Mouse (Mus musculus) embryonic facial prominence, embryonic 11.5 days (tissue): ENCODE measurements around the gene Kif1bp. TPM values are rescaled to one million over a fixed set of nuclear protein-coding genes. Genes with fewer than 3 reads are reported as not detected.

Experiments used
- ATAC-seq: fragments of 200-750 bp; cut with Nextera tagmentation; replicated peaks from 2 replicates; pipeline ENCODE4 v1.8.0; 2017; ENCODE audit warnings: low read depth; ENCODE audit not compliant: insufficient number of reproducible peaks, low FRiP score, low TSS enrichment
- DNase-seq: peaks from one replicate; pipeline ENCODE4 v3.0.0-alpha.2; 2015; ENCODE audit warnings: low spot score
- H3K27ac ChIP-seq: fragments of 300-500 bp; sonication (generic); replicated peaks from 2 replicates; pipeline ENCODE4 v1.5.1; 2014; ENCODE audit warnings: mild to moderate bottlenecking, low read depth, low read length, control low read depth
- H3K27me3 ChIP-seq: fragments of 300-500 bp; sonication (generic); 2 replicates; pipeline ENCODE4 v1.6.1; 2014; ENCODE audit warnings: mild to moderate bottlenecking, low read length, moderate library complexity, mixed read lengths; ENCODE audit not compliant: control insufficient read depth, insufficient read depth
- H3K36me3 ChIP-seq: fragments of 300-500 bp; sonication (generic); replicated peaks from 2 replicates; pipeline ENCODE4 v1.6.1; 2014; ENCODE audit warnings: low read depth, mild to moderate bottlenecking, low read length, moderate library complexity, mixed read lengths; ENCODE audit not compliant: control insufficient read depth, insufficient read depth
- H3K4me1 ChIP-seq: fragments of 300-500 bp; sonication (generic); 2 replicates; pipeline ENCODE4 v1.6.1; 2014; ENCODE audit warnings: low read length, mixed read lengths; ENCODE audit not compliant: control insufficient read depth, insufficient read depth
- H3K4me2 ChIP-seq: fragments of 300-500 bp; sonication (generic); 2 replicates; pipeline ENCODE4 v1.6.1; 2014; ENCODE audit warnings: low read depth, mild to moderate bottlenecking, control low read depth, low read length, moderate library complexity
- H3K4me3 ChIP-seq: fragments of 300-500 bp; sonication (generic); 2 replicates; pipeline ENCODE4 v1.5.1; 2014; ENCODE audit warnings: low read depth, low read length, control low read depth
- H3K9ac ChIP-seq: fragments of 300-500 bp; sonication (generic); replicated peaks from 2 replicates; pipeline ENCODE4 v1.6.1; 2014; ENCODE audit warnings: mild to moderate bottlenecking, control low read depth, low read length
- H3K9me3 ChIP-seq: fragments of 300-500 bp; sonication (generic); replicated peaks from 2 replicates; pipeline ENCODE4 v1.6.1; 2016; ENCODE audit warnings: mild to moderate bottlenecking, low read length, inconsistent platforms, mixed read lengths; ENCODE audit not compliant: control insufficient read depth
- whole genome bisulfite sequencing: fragments of 180-500 bp; shearing (Covaris S2); extraction: QIAGEN DNeasy Blood & Tissue Kit; methylation state at CpG from one replicate; pipeline ENCODE4 v1.1.7; 2014; 5-methylcytosine and 5-hydroxymethylcytosine counted together
- polyA plus RNA-seq: library from polyadenylated mRNA; unstranded; fragments of >200 nt; fragmentation: Nextera tagmentation; extraction: Ambion mirVana; gene quantifications from 2 replicates; pipeline ENCODE4 v1.2.1, GENCODE M21; 2014

The Kif1bp gene
- polyA plus RNA-seq, 1 experiment from 2014 or later = 48.5 TPM

DNA sequence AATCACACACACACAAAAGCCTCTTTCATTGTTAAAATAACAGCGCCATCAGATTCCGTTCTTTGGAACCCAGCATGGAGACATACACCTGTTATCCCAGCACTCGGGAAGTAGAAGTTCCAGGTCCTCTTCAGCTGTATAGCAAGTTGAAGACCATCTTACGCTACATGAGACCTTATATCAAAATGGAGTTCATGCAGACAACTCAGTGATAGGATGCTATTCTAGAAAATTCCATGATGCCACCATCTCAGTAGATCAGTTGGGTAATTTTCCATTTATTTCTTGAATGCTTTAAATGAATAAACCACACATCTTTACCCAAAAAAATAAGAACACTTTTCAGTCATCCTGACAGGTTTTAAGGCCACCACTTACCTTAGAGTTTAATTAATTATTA is 71.2 kb downstream of the Kif1bp start:
- no peak overlapping the region for H3K4me3 ChIP-seq
- H3K9me3 ChIP-seq = no peaks in the 10 kb centered on the region
- no peaks in the 10 kb centered on the region for H3K27me3 ChIP-seq
- no peak overlapping the region for H3K4me2 ChIP-seq
- DNase-seq (no peak), ATAC-seq (no peak)
- H3K9ac ChIP-seq = no peak overlapping the region
- H3K36me3 ChIP-seq = no peaks in the 10 kb centered on the region
- no peak overlapping the region for H3K27ac ChIP-seq
- H3K4me1 ChIP-seq = no peaks in the 10 kb centered on the region
- WGBS = 84% methylated on average over 4 of the region's 4 CpGs

DNA sequence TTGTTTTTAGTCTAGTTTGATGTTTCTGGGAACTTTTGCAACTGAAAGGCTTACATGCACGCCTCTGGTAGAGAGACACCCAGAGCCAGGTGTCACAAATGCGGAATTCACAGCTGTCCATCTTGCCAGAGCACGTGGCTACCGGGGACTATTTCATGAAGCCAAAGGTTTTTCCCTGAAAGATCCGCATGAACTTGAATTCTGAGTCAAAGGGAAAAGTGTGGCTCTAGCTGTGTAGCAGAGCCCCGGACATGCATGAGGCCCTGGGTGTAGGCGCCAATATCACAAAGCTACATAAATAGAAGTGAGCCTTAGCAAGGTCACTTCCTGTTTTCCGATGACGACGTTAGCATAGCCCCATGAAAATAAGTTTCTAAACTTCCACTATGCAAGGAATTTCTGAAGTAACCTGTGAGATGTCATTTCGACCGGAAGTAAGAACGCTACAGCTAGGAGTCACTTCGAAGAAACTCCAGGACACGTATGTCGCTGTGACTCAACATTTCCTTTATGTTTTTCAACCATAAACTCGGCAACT is 72.2 kb downstream of the Kif1bp start:
- H3K27me3 ChIP-seq = no peaks in the 10 kb centered on the region

DNA sequence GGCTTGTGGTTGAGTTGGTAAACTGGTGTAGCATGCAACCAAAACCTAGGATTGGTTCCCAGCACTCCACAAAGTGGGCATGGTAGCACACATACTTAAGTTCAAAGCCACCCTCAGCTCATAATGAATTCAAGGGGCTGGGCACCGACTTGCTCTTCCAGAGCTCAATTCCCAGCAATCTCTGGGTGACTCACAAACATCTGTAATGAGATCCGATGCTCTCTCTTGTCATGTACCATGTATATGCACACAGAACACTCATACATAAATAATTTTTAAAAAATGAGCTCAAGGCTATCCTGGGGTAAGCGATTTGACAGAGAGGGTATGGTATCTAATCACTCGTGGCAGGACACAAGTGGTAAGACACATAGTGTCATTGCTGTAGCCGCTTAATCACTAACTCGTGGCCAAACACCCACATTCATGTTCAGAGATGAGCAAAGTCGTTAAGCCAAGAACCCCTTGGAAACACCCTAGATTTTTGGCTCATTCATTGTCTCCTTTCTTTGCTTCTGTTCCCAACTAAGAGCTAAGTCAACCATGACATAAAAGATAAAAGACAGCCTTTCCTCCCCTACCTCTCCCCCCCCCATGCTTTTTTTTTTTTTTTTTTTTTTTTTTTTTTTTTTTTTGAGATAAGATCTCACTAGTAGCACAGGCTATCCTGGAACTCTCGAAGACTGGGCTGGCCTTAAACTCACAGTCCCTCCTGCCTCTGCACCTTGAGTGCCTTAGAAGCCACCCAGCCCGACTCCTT is 72.9 kb downstream of the Kif1bp start:
- Histone ChIP-seq H3K27ac (no peak overlapping the region), H3K27me3 (no peaks in the 10 kb centered on the region), H3K9me3 (no peaks in the 10 kb centered on the region), H3K36me3 (no peaks in the 10 kb centered on the region), H3K9ac (no peak overlapping the region), H3K4me2 (no peak overlapping the region), H3K4me3 (no peak overlapping the region), H3K4me1 (no peaks in the 10 kb centered on the region)
- ATAC-seq = no peak
- 84% methylated on average over 9 of the region's 9 CpGs for WGBS
- DNase-seq = no peak

More for the DNA sequence above, 72.2 kb downstream of the Kif1bp start:
- Histone ChIP-seq H3K4me1 (no peaks in the 10 kb centered on the region), H3K27ac (no peak overlapping the region), H3K9ac (no peak overlapping the region), H3K4me2 (no peak overlapping the region), H3K9me3 (no peaks in the 10 kb centered on the region), H3K4me3 (no peak overlapping the region), H3K36me3 (no peaks in the 10 kb centered on the region)
- 82% methylated on average over 17 of the region's 17 CpGs for whole genome bisulfite sequencing
- DNase-seq = no peak
- no peak for ATAC-seq

DNA sequence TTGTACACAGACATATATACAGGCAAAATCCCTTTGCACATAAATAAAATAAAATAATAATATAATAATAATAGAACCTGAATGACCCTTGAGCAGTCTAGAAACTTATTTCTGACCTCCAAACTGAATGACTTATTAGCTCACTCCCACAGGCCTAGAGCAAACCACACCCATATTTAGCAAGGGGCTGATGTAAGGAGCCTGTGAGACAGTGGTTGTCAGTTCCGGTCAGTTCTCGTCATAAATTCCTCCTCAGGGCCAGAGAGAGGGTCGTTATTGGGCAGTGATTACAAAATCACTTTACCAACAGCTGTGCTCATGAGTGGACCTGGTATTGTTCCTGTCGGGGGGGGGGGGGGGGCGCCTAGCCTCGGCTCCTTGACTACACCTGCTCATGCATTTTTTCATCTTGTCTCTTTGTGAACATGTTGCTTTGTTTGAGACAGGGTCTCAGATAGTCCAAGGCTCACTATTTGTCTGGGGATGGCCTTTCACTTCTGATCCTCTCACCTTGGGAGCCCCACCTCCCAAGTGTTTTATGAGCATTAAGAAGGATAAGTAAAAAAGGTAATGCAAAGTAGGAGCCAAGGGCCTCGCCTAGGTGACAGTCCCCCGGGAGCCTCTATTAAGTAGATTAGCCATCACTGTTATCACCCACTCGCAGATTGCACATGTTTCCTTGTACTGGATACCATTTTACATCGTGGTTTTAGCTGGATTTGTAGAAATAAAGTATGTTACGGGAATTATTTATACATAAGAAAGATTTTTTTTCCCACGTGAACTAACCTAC is 74.2 kb downstream of the Kif1bp start:
- Histone ChIP-seq H3K9me3 (no peaks in the 10 kb centered on the region), H3K36me3 (no peaks in the 10 kb centered on the region), H3K27ac (no peak overlapping the region), H3K27me3 (no peaks in the 10 kb centered on the region), H3K4me3 (no peak overlapping the region), H3K9ac (no peak overlapping the region), H3K4me1 (no peaks in the 10 kb centered on the region), H3K4me2 (no peak overlapping the region)
- DNase-seq (no peak), ATAC-seq (no peak; the same call in 1 of the 2 replicates)
- 75% methylated on average over 12 of the region's 12 CpGs for WGBS

DNA sequence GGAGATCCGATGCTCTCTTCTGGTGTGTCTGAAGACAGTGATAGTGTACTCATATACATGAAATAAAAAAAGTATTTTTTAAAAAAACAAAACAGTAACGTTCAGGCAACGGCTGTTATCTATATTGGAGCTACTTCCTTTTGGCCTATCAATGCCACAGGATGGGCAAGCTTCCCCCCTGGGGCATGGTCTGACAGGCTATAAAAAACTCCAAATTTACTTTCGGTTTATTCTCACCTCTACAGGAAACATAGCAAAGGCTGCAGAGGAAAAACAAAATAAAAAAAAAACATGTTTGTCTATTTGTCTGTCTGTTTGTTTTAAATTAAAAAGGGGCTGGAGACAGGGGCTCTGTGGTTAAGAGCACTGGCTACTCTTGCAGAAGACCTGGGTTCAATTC is 74.9 kb downstream of the Kif1bp start:
- Histone ChIP-seq H3K9ac (no peak overlapping the region), H3K27me3 (no peaks in the 10 kb centered on the region), H3K4me3 (no peak overlapping the region), H3K36me3 (no peaks in the 10 kb centered on the region), H3K4me2 (no peak overlapping the region), H3K9me3 (no peaks in the 10 kb centered on the region), H3K27ac (no peak overlapping the region), H3K4me1 (no peaks in the 10 kb centered on the region)
- WGBS = 73% methylated on average over 4 of the region's 4 CpGs
- no peak for ATAC-seq
- DNase-seq = no peak

DNA sequence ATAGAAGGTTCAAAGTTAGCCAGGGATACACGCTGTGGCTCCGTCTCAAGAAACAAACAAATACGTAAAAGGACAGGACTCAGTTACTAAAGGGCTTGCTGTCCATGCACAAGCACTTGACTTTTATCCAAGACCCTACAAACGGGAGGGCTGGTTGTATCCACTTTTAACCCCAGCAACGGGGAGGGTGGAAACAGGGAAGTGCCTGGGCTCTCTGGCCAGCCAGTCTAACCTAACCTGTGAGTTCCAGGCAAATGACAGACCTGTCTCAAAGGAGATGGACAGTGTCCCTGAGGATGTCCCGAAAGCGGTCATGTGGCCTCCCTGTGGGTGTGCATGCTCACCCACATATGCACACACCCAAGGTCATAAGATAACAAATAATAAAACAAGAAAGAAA is 76.3 kb downstream of the Kif1bp start:
- H3K27ac ChIP-seq = no peak overlapping the region
- no peak overlapping the region for H3K9ac ChIP-seq
- H3K4me2 ChIP-seq = no peak overlapping the region
- WGBS = 72% methylated on average over 7 of the region's 7 CpGs
- no peaks in the 10 kb centered on the region for H3K36me3 ChIP-seq
- no peaks in the 10 kb centered on the region for H3K4me1 ChIP-seq
- no peaks in the 10 kb centered on the region for H3K27me3 ChIP-seq
- H3K4me3 ChIP-seq = no peak overlapping the region
- DNase-seq (no peak), ATAC-seq (no peak)
- H3K9me3 ChIP-seq = no peaks in the 10 kb centered on the region

DNA sequence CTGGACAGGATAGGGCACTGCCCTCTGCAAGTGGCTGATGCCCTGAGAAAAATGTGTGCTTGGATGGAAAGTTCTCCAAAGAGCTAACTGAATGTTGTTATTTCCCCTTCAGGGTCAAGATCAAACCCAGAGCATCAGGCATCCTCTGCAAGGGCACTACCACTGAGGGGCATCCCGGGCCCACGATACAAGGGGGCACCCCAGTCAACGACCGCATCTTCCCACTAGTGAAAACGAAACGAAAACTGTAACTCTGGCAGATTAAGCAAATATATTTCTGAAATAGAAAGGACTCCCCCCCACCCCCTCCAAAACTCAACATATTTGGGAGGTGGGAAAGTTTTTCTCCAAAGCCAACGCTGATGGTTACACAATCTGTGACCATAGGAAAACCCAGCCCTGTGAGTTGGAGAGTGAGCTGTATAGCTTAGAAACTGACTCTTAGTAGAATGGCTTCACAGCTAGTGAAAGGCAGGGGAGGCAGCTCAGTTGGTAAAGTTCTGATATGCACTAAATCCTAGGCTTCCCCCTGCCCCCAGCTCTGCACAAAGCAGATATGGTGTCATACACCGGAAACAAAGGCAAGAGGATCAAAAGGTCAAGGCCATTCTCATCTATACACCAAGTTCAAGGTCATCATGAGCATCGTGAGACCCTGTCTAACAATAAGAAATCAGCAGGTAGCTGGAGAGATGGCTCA is 77.2 kb downstream of the Kif1bp start:
- WGBS = 95% methylated on average over 9 of the region's 9 CpGs
- DNase-seq = no peak
- Histone ChIP-seq H3K4me1 (no peaks in the 10 kb centered on the region), H3K9me3 (no peaks in the 10 kb centered on the region), H3K27ac (no peak overlapping the region), H3K4me2 (no peak overlapping the region), H3K9ac (no peak overlapping the region), H3K27me3 (no peaks in the 10 kb centered on the region), H3K36me3 (no peaks in the 10 kb centered on the region), H3K4me3 (no peak overlapping the region)
- ATAC-seq = no peak
